Mouse (Mus musculus) left cerebral cortex, postnatal 4 days (tissue): ENCODE measurements at regions not wholly inside any gene's neighbourhood (a gene's known extent, or its start where the extent isn't known, plus 50 kb on each side); places are given as distances from the start of the nearest gene placed in this dataset.

Experiments
- DNase-seq: peaks from one replicate; pipeline ENCODE4 v3.0.0-alpha.2; 2022
- intact Hi-C: fragments of 180-260 bp; cut with DNase I; formaldehyde crosslinking; loops from one replicate; pipeline ENCODE4 v1.15.1; 2025

DNA sequence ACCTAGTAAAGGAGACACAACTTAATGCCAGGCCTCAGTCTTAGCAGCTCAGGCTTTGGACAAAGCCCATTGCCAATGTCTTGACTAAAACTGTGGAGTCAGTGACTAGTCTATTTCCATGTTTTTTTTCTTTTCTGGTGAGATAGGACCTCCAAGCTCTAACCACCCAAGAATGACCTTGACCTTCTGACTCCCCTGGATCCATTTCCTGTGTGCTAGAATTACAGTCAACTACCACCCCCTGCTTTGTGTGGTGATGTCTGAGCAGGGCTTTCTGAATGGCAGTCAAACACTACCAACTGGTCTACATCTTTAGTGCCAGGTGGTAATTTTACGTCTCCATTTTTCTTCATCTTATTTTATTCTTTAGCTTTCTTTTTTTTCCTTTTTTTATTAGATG is 51.3 kb upstream of the Rnf138rt1 start:
- intact Hi-C loops = no loop called here

DNA sequence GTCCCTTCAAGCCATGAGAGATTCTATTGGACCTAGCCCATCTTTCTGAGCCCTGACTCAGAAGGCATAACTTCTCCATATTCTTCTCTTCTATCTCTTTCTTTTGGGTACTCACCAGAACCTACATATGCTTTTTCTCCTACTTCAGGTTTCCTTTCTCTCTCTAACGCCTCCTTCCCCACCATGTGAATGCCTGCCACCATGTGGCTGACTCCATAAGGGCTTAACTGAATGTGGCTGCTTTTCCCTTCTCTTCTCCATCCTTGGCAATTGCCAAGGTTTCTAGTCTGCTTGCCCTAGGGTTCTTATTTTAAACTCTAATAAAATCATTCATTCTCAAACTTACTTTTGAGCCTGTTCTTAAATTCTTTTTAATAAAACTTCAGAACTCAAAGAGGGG is 53.7 kb upstream of the Rnf138rt1 start:
- intact Hi-C loops = no loop called here
- no peak for DNase-seq

More for the DNA sequence above, 51.3 kb upstream of the Rnf138rt1 start:
- DNase-seq = no peak

DNA sequence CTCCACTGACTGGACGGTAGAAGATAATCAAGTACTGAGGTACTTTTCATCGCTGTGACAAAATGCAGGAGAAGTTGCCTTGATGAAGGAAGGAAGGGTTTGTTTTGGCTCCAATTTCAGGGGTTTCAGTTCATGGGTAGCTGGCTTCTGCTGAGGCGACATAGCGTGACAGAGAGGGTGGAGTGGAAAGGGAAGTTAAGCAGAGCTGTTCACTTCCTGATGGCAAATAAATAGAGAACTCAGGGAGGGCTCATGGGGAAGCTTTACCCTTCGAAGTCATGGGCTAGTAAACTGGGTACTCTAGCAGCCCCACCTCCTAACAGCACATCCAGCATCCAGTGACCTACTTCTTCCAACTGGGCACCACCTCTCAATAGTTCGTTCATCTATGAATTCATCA is 61.2 kb upstream of the Rnf138rt1 start:
- intact Hi-C loops = no loop called here

DNA sequence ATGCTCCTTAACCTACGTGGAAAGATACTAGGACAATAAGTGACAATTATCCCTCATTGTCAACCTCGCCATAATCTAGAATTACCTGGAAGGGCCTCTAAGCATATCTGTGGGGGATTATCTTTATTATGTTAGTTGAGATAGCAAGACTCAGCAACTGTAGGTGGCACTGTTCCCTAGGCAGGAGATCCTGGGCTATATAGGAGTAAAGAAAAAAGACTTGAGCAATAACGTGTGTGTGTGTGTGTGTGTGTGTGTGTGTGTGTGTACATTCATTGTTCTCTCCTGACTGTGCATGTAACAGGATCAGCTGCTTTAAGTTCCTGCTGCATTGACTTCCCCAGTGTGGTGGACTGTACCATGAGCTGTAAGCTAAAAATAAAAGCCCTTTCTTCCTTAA is 66.3 kb upstream of the Rnf138rt1 start:
- no peak for DNase-seq
- intact Hi-C loops = no loop called here

More for the DNA sequence above, 61.2 kb upstream of the Rnf138rt1 start:
- no peak for DNase-seq

DNA sequence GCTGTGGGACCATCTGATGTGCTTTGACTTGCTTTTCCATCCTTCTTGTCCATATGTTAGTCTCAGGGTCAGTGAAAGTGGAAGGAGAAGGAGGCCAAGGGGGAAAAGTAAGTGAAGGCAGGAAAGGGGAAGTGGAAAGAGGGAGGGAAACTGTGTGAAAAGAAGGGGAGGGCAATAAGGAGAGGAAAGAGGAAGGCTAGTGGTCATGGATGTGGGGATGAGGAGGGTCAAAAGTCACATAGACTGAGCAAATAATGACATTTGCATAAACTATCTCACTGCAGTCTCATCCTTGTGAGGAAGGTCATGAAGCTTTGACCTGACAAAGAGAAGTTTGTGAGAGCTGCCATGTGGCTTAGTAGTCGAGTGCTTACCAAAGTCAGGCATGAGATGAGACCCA is 63.4 kb upstream of the Ap1s2 start:
- no peak for DNase-seq
- intact Hi-C loops = no loop called here

DNA sequence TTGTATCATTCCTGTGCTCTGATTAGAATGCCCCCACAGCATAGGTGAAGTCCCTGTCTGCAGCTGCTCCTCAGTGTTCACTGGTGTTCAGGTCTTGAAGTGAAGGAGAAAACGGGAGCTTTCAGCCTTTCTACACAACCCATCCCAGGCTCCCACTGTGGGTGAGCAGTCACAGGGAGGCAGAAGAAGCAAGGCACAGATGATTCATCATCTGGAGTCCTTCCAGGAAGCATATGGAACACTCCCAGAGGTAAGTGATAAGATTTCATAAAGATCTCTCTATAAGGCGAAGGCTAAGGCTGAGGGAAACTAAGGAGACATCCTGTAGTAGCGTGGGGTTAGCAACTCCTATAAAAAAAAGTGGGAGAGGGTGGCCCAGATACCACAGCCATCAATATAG is 61.9 kb upstream of the Ap1s2 start:
- intact Hi-C loops = no loop called here
- no peak for DNase-seq

DNA sequence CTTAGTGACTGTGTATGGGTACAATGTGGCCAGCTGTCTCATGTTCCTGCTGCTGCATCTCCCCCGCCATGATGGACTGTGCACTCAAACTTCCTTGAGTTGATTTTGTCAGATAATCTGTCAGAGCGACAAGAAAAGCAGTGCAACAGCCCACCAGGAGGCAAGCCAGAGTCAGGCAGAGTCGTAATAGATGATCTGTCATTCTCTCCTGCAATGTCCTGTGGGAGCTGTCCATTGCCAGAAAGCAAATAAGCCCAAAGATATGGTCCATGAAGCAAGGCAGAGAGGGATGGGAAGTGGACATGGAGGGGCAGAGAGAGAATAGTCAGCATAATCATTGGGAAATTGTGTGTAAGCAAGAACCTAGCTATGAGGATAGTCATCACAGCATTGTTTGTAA is 61.2 kb upstream of the Ap1s2 start:
- DNase-seq = peak; percentile 24
- intact Hi-C loops = no loop called here

DNA sequence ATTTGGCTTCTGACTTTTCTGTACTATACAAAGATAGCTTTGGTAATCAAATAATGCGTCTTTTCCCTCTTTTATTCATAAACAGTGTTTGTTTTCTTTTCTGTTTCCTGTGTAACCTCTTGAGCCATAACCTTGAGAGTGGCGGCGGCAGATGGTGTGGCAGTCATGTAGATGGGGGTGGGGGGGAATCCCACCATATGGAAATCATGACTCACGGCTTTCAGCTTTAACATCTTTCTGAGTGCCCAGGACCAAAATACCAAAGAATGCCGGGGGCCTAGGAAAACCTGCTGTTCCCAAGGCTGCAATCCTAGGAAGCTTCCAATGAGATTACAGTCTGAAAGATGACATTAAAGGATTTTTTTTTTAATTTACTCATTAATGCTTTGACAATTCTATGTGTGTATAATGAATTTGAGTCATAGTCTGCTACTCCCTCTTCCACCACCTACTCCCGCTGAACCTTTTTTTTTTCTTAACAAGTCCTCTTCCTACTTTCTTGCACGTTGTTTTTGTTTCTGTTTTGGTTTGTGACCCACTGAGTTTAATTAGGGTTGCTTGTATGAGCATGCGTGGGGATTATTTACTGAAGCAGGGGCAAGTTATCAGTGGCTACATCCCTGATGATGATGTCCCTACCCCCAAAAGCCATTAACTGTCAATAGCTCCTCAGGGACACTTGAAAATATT is 60.2 kb upstream of the Ap1s2 start:
- DNase-seq = peak; percentile 52
- intact Hi-C loops = no loop called here

DNA sequence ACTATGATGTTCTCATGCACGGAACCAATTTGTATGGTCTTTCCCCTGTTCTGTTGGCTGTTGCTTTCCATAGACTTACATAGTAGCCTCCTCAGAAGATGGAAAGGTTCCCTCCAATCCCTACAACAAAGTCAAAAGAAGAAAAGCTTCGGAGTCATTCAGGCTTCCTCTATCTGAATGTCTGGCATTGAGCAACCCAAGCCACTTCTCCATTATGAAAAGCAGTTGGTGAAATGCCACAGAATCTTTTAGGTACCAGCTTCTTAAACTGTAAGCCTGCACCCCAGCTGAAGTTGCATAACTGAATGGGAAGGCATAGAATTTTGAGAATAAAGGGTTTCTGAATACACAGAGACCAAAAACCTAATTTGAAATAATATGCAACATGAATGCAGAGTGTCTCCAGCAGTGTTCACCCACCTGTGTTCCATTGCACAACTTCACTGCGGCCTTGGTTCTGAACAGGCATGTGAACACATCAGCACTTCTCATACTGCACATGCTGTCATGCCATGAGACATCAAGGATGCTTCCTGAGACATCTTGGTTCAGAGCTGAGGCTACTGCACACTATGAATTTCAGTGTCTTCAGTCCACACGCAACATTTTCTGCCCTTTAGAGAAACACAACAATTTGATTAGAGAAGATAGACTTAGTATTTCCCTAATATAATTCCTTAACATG is 57.8 kb upstream of the Ap1s2 start:
- intact Hi-C loops = no loop called here
- DNase-seq = no peak

DNA sequence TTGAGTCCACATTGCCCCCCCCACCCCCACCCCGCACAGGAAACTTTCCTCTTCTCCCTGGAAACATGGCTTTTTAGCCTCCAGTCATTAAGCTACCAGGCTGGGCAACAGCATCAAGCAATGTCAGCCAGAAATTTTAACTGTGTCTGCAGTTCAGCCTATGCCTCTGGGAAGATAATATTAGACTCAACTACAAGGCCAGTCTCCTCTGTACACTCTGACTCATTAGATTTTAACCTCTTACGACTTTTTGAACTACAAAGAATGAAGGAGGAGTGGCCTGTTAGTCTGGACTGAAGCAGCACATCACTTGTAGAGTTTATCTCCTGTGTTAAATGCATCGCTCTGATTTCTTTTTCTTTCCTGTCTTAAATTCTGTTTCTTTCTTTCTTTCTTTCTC is 50.3 kb upstream of the Ap1s2 start:
- intact Hi-C loops = no loop called here
- DNase-seq = no peak
